Mouse (Mus musculus) liver, embryonic 11.5 days (tissue): ENCODE measurements around the gene Mfsd12. TPM values are rescaled to one million over a fixed set of nuclear protein-coding genes. Genes with fewer than 3 reads are reported as not detected.

Experiments used
- ATAC-seq: fragments of 200-750 bp; cut with Nextera tagmentation; replicated peaks from 2 replicates; pipeline ENCODE4 v1.8.0; 2017; ENCODE audit warnings: moderate number of reproducible peaks, mild to moderate bottlenecking, moderate TSS enrichment, moderate library complexity; ENCODE audit not compliant: low FRiP score
- DNase-seq: peaks from one replicate; pipeline ENCODE4 v3.0.0-alpha.2; 2017; ENCODE audit warnings: low spot score
- H3K27ac ChIP-seq: fragments of 300-500 bp; sonication (generic); 2 replicates; pipeline ENCODE4 v1.5.1; 2014; ENCODE audit warnings: mild to moderate bottlenecking, low read depth, low read length, control low read depth
- H3K27me3 ChIP-seq: fragments of 300-500 bp; sonication (generic); replicated peaks from 2 replicates; pipeline ENCODE4 v1.6.1; 2014; ENCODE audit warnings: low read length, mixed read lengths; ENCODE audit not compliant: control insufficient read depth, insufficient read depth
- H3K36me3 ChIP-seq: fragments of 300-500 bp; sonication (generic); 2 replicates; pipeline ENCODE4 v1.6.1; 2014; ENCODE audit warnings: mild to moderate bottlenecking, low read length, moderate library complexity, mixed read lengths; ENCODE audit not compliant: control insufficient read depth, insufficient read depth
- H3K4me1 ChIP-seq: fragments of 300-500 bp; sonication (generic); replicated peaks from 2 replicates; pipeline ENCODE4 v1.6.1; 2014; ENCODE audit warnings: low read length, mixed read lengths; ENCODE audit not compliant: control insufficient read depth, insufficient read depth
- H3K4me2 ChIP-seq: fragments of 300-500 bp; sonication (generic); 2 replicates; pipeline ENCODE4 v1.6.1; 2014; ENCODE audit warnings: mild to moderate bottlenecking, control low read depth, moderate library complexity
- H3K4me3 ChIP-seq: fragments of 300-500 bp; sonication (generic); 2 replicates; pipeline ENCODE4 v1.5.1; 2014; ENCODE audit warnings: low read depth, low read length, control low read depth
- H3K9ac ChIP-seq: fragments of 300-500 bp; sonication (generic); 2 replicates; pipeline ENCODE4 v1.6.1; 2014; ENCODE audit warnings: low read depth, low read length, control low read depth
- H3K9me3 ChIP-seq: fragments of 300-500 bp; sonication (generic); 2 replicates; pipeline ENCODE4 v1.6.1; 2016; ENCODE audit warnings: low read length, inconsistent platforms, mixed read lengths; ENCODE audit not compliant: control insufficient read depth
- WGBS: fragments of 180-500 bp; shearing (Covaris S2); extraction: QIAGEN DNeasy Blood & Tissue Kit; methylation state at CpG from one replicate; pipeline ENCODE4 v1.1.7; 2014; 5-methylcytosine and 5-hydroxymethylcytosine counted together
- microRNA-seq: library from miRNA; unstranded; fragments of <30 nt; microRNA quantifications from one replicate; pipeline ENCODE4, GENCODE M21; 2017; ENCODE audit warnings: borderline number of aligned reads
- polyA plus RNA-seq: library from polyadenylated mRNA; unstranded; fragments of >200 nt; fragmentation: Nextera tagmentation; extraction: Ambion mirVana; gene quantifications from 2 replicates; pipeline ENCODE4 v1.2.1, GENCODE M21; 2014

Mfsd12 gene
- polyA plus RNA-seq, 1 experiment from 2014 or later = 11.2 TPM

DNA sequence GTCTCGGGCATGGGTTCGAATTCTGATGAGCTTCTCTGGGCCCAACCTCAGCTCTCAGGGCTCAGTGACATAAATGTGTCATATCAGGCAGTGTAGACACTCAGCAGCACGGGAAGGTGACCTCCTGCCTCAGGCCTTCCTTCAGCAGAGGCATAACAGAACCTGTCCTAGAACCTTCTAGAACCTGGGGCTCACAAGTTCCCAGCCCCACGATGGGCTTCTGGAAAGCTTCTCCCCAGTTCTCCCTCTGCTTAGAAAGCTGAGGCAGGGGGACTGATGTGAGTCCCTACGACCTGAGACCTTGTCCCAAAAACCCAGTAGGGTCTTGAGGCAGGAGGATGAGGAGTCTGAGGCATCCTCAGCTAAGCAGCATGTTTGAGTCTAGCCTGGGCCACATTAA lies 57.9 kb downstream of the Mfsd12 start:
- no peak for DNase-seq
- Histone ChIP-seq H3K27me3 (no peaks in the 10 kb centered on the region; the same call in 1 of the 2 replicates), H3K4me2 (no peak overlapping the region), H3K4me3 (no peak overlapping the region), H3K36me3 (no peaks in the 10 kb centered on the region), H3K9ac (no peak overlapping the region), H3K4me1 (peaks cover 73% of the 10 kb centered on the region), H3K27ac (no peak overlapping the region), H3K9me3 (no peaks in the 10 kb centered on the region)
- 76% methylated on average over 5 of the region's 5 CpGs for WGBS
- no peak for ATAC-seq

Small RNA genes within 50 kb of the gene (microRNA-seq; reads per million reads assigned to microRNA genes)
- not detected for gene Mir6913

Other genes with a start within 250 kb of the Mfsd12 start
- gene Zbtb7a, start 222.3 kb upstream of the Mfsd12 start, polyA plus RNA-seq = 31.6 and 34.2 TPM in 2 replicates
- 41.2 and 50.9 TPM in 2 replicates for gene Pias4, start 189.6 kb upstream of the Mfsd12 start, polyA plus RNA-seq
- gene Eef2, start 180.9 kb upstream of the Mfsd12 start, polyA plus RNA-seq = 626 and 647 TPM in 2 replicates
- 44.5 and 45.6 TPM in 2 replicates for gene Dapk3, start 174.5 kb upstream of the Mfsd12 start, polyA plus RNA-seq
- gene 4930442H23Rik, start 173.6 kb upstream of the Mfsd12 start, polyA plus RNA-seq = not detected in 2 replicates
- gene Nmrk2, start 155.4 kb upstream of the Mfsd12 start, polyA plus RNA-seq = not detected in 2 replicates
- gene Atcay, start 126.7 kb upstream of the Mfsd12 start, polyA plus RNA-seq = 0.05 TPM in 1 of 2 replicates, not detected in the other
- 1.3 and 2.1 TPM in 2 replicates for gene Zfr2, start 124.3 kb upstream of the Mfsd12 start, polyA plus RNA-seq
- 2.1 TPM in 2 replicates for gene Matk, start 104.6 kb upstream of the Mfsd12 start, polyA plus RNA-seq
- gene Mrpl54, start 90.6 kb upstream of the Mfsd12 start, polyA plus RNA-seq = 226 and 233 TPM in 2 replicates
- gene Apba3, start 90.5 kb upstream of the Mfsd12 start, polyA plus RNA-seq = 47.5 and 55.0 TPM in 2 replicates
- 1.8 TPM in 2 replicates for gene Tjp3, start 65.9 kb upstream of the Mfsd12 start, polyA plus RNA-seq
- gene Pip5k1c, start 64.5 kb upstream of the Mfsd12 start, polyA plus RNA-seq = 40.0 and 42.5 TPM in 2 replicates
- gene Cactin, start 36.4 kb upstream of the Mfsd12 start, polyA plus RNA-seq = 49.9 and 51.9 TPM in 2 replicates
- 7.8 and 7.9 TPM in 2 replicates for gene Tbxa2r, start 28.8 kb upstream of the Mfsd12 start, polyA plus RNA-seq
- gene Gipc3, start 14.2 kb upstream of the Mfsd12 start, polyA plus RNA-seq = not detected in 2 replicates
- gene Hmg20b, start 7.0 kb upstream of the Mfsd12 start, polyA plus RNA-seq = 68.6 and 69.2 TPM in 2 replicates
- gene 4930404N11Rik, start 8.3 kb downstream of the Mfsd12 start, polyA plus RNA-seq = 0.64 and 0.68 TPM in 2 replicates
- 74.0 and 75.9 TPM in 2 replicates for gene Fzr1, start 21.0 kb downstream of the Mfsd12 start, polyA plus RNA-seq
- 97.4 and 99.3 TPM in 2 replicates for gene Dohh, start 26.9 kb downstream of the Mfsd12 start, polyA plus RNA-seq
- gene Gm48551, start 27.0 kb downstream of the Mfsd12 start, polyA plus RNA-seq = 1.3 and 1.9 TPM in 2 replicates
- 0.62 and 0.67 TPM in 2 replicates for gene Gm48552, start 31.5 kb downstream of the Mfsd12 start, polyA plus RNA-seq
- 3.8 and 4.5 TPM in 2 replicates for gene Smim24, start 35.6 kb downstream of the Mfsd12 start, polyA plus RNA-seq
- gene Nfic, start 98.1 kb downstream of the Mfsd12 start, polyA plus RNA-seq = 15.4 and 21.4 TPM in 2 replicates
- gene Celf5, start 125.2 kb downstream of the Mfsd12 start, polyA plus RNA-seq = 0.12 TPM in 1 of 2 replicates, not detected in the other
- 92.2 and 97.9 TPM in 2 replicates for gene Ncln, start 138.9 kb downstream of the Mfsd12 start, polyA plus RNA-seq
- 4.5 and 4.6 TPM in 2 replicates for gene S1pr4, start 142.6 kb downstream of the Mfsd12 start, polyA plus RNA-seq
- 10.1 and 11.3 TPM in 2 replicates for gene Gna15, start 166.7 kb downstream of the Mfsd12 start, polyA plus RNA-seq
- gene Gna11, start 187.7 kb downstream of the Mfsd12 start, polyA plus RNA-seq = 46.4 and 47.0 TPM in 2 replicates
- gene Aes, start 202.0 kb downstream of the Mfsd12 start, polyA plus RNA-seq = 213 and 229 TPM in 2 replicates
- gene Tle2, start 217.1 kb downstream of the Mfsd12 start, polyA plus RNA-seq = 5.1 and 6.9 TPM in 2 replicates
- 13.2 and 16.7 TPM in 2 replicates for gene Tle6, start 243.6 kb downstream of the Mfsd12 start, polyA plus RNA-seq
- gene BC025920, start 248.8 kb downstream of the Mfsd12 start, polyA plus RNA-seq = 0.81 and 1.1 TPM in 2 replicates